Mouse (Mus musculus): Measurements from ENCODE around the gene Gm9046.
"Not testable (repeated sequence)": the region's sequence is repeated elsewhere in the genome, so short reads cannot be mapped to it uniquely, and the experiment has no call there.

Gene Gm9046

GRCm38 (mm10) chr10:118343155-118343554 lies at the start of gene Gm9046:
Gm9046 (minus strand) TSS chr10:118343255.
- not testable (repeated sequence) for DNase-seq (ENCODE audit: low read depth, low spot score)

GRCm38 (mm10) chr10:118370443-118370842 lies 27.4 kb upstream of the Gm9046 start:
- peak; percentile 66 for DNase-seq (ENCODE audit: low read depth, low spot score)

- no peak for DNase-seq (ENCODE audit: low read depth, low spot score)
Observed at GRCm38 (mm10) chr10:118369518-118369917, 26.5 kb upstream of the Gm9046 start.

- DNase-seq (ENCODE audit: low read depth, low spot score) = not testable (repeated sequence)
Observed at GRCm38 (mm10) chr10:118354005-118354404, 10.9 kb upstream of the Gm9046 start, which contains the start of gene Gm9049. Gm9049 (minus strand) TSS chr10:118354105.

- DNase-seq (ENCODE audit: low read depth, low spot score) = not testable (repeated sequence)
Observed at GRCm38 (mm10) chr10:118348579-118348978, 5.5 kb upstream of the Gm9046 start, which contains the start of gene Gm9048. Gm9048 (minus strand) TSS chr10:118348679.

- DNase-seq (ENCODE audit: low read depth, low spot score) = not testable (repeated sequence)
Observed at GRCm38 (mm10) chr10:118337731-118338130, 5.3 kb downstream of the Gm9046 start, which contains the start of gene Gm9045. Gm9045 (minus strand) TSS chr10:118337831.

- DNase-seq (ENCODE audit: low read depth, low spot score) = not testable (repeated sequence)
Observed at GRCm38 (mm10) chr10:118332308-118332707, 10.7 kb downstream of the Gm9046 start, which contains the start of gene Gm9044. Gm9044 (minus strand) TSS chr10:118332408.

GRCm38 (mm10) chr10:118326869-118327268 lies 16.2 kb downstream of the Gm9046 start, which contains the start of gene Gm9040:
Gm9040 (minus strand) TSS chr10:118326969.
- DNase-seq (ENCODE audit: low read depth, low spot score) = not testable (repeated sequence)

GRCm38 (mm10) chr10:118319024-118319423 lies 24.0 kb downstream of the Gm9046 start:
- DNase-seq (ENCODE audit: low read depth, low spot score) = no peak

GRCm38 (mm10) chr10:118302133-118302532 lies 40.9 kb downstream of the Gm9046 start:
- DNase-seq (ENCODE audit: low read depth, low spot score) = not testable (repeated sequence)

GRCm38 (mm10) chr10:118294938-118295337 lies 48.1 kb downstream of the Gm9046 start, which contains the start of gene Iltifb:
Iltifb (minus strand) TSS chr10:118295038.
- no peak for DNase-seq (ENCODE audit: low read depth, low spot score)

Data from brain, embryonic 18.5 days (tissue).